Mouse (Mus musculus): ENCODE data around the gene 9330161L09Rik.

DNA sequence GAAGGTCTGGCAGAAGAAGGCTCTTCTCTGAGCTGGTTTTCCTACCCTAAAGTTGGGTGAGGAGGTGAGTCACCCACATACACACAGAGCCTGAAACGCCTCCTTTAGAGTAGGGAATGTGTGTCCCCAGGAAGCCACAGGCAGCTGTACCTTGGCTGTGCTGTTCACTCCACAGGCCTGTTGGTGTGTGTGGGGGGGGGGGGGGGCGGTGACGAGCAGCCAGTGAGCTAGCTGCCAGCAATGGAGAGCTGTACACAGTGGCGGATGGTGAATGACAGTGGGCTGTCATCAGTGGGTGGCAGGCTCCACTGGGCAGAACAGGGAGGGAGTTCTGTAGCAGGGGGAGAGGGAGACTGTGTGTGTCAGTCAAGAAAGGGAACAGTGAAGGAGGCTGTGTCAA, 30.8 kb downstream of the 9330161L09Rik start:
- TF ChIP-seq CTCF (IDR thresholded peaks at IDR 0.05; ENCODE audit: insufficient read depth, low read length): no peak
- TF ChIP-seq POLR2A (IDR thresholded peaks at IDR 0.05; ENCODE audit: borderline replicate concordance, extremely low read depth, low read depth, low read length): no peak

Measured in lung, adult 2 months (tissue).